Mouse (Mus musculus): ENCODE measurements around the gene Dusp5.

- TF ChIP-seq CTCF (IDR thresholded peaks at IDR 0.05; ENCODE audit: low read depth) (no peak), EP300 (optimal IDR thresholded peaks at IDR 0.05) (no peak)
Observed at GRCm38 (mm10) chr19:53571056-53571455, 42.1 kb downstream of the Dusp5 start.
